Mouse (Mus musculus) lung, embryonic 16.5 days (tissue): ENCODE results near the gene Zfp871. TPM values are rescaled to one million over a fixed set of nuclear protein-coding genes. Genes with fewer than 3 reads are reported as not detected.

Experiments
- polyA plus RNA-seq: library from polyadenylated mRNA; unstranded; fragments of >200 nt; fragmentation: Nextera tagmentation; extraction: Ambion mirVana; gene quantifications from 2 replicates; pipeline ENCODE4 v1.2.1, GENCODE M21; 2015

The Zfp871 gene
- polyA plus RNA-seq, 1 experiment from 2014 or later = 34.9 TPM

Other genes with a start within 250 kb of the Zfp871 start
- not detected in 2 replicates for gene Cyp4f37, start 167.0 kb downstream of the Zfp871 start, polyA plus RNA-seq
- gene Cyp4f40, start 129.4 kb downstream of the Zfp871 start, polyA plus RNA-seq = 0.21 TPM in 1 of 2 replicates, not detected in the other
- not detected in 2 replicates for gene Cyp4f15, start 102.7 kb downstream of the Zfp871 start, polyA plus RNA-seq
- gene Zfp811, start 21.6 kb upstream of the Zfp871 start, polyA plus RNA-seq = 2.4 and 2.5 TPM in 2 replicates
- gene Zfp799, start 42.0 kb upstream of the Zfp871 start, polyA plus RNA-seq = 13.0 and 14.2 TPM in 2 replicates
- gene Zfp870, start 103.4 kb upstream of the Zfp871 start, polyA plus RNA-seq = 9.1 and 10.4 TPM in 2 replicates
- 0.25 TPM in 1 of 2 replicates, not detected in the other for gene Cyp4f14, start 129.1 kb upstream of the Zfp871 start, polyA plus RNA-seq
- 11.6 and 17.2 TPM in 2 replicates for gene Cyp4f13, start 159.1 kb upstream of the Zfp871 start, polyA plus RNA-seq
- gene Zfp472, start 177.5 kb upstream of the Zfp871 start, polyA plus RNA-seq = 10.7 and 10.9 TPM in 2 replicates
- 11.3 and 12.7 TPM in 2 replicates for gene Zfp952, start 204.8 kb upstream of the Zfp871 start, polyA plus RNA-seq
- gene Zfp763, start 245.1 kb upstream of the Zfp871 start, polyA plus RNA-seq = 13.6 and 14.9 TPM in 2 replicates